Mouse (Mus musculus) heart, postnatal 0 days (tissue): ENCODE measurements at regions not wholly inside any gene's neighbourhood (a gene's known extent, or its start where the extent isn't known, plus 50 kb on each side); places are given as distances from the start of the nearest gene placed in this dataset.

Source experiments
- CTCF ChIP-seq: IDR thresholded peaks from 2 replicates; pipeline ENCODE4 v1.5.1; 2016; ENCODE audit warnings: antibody characterized with exemption, control low read depth, low read depth
- EP300 ChIP-seq: IDR thresholded peaks from 2 replicates; pipeline ENCODE4 v1.6.1; 2016; ENCODE audit warnings: antibody characterized with exemption, low read depth

DNA sequence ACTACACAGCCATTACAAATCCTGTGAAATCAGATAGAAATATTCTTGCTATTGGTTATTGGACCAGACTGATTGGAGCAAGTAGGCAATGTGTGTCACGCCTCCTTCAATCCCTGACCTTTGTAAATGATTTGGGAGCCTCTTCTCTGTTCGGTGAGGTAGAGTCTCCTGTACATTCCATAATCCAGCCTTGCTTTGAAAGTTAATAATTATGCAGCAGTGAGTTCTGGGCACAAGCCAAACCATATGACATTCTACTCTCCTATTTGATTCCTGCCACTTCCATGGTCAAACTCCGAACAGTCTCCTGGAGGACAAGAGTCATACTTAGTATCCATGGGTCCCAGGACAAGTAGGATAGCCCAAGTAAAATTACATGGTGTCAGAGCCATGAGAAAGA is 158.4 kb upstream of the Cpeb2 start:
- TF ChIP-seq CTCF = no peak
- no peak for TF ChIP-seq EP300
